In the genomic region with DNA sequence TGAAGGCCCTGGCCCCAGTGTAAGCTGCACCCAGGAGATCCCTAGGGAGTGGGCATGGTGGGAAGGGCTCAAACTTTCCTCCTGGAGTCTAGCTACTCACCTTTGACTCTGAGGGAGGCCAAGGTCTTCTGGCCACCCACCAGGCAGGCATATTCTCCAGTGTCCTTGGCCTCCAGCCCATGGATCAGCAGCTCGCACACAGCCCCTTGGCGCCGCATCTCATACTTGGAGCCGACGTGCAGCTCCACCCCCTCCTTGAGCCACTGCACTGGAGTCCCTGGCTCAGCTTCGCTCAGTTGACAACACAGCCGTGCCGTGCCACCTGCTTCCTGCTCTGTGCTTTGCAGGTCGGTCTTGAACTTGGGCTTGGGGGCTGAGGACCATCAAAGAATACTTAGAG, we compare ENCODE assay signal across 18 mouse cellular contexts.
DNase-seq lines count a peak whose midpoint lies in the region; ATAC-seq and TF ChIP-seq lines count a peak whose summit lies in the region.
"Had no signal": no experiment of that assay in that cellular context is flagged by ENCODE, and none has a peak within 500 bp of the region (broad histone marks: within the 10 kb centered on the region; RNA-seq: fewer than 3 reads in every experiment).

No protein-coding gene starts in this region.

- H3K4me3 ChIP-seq in lung, postnatal 0 days (ENCODE audit: low read depth, low read length), result no peak overlapping the region
- H3K4me3 ChIP-seq in gastrocnemius, adult 2 months, result no peak overlapping the region
- H3K4me3 ChIP-seq: erythroblast, embryonic 14.5 days; left cerebral cortex, adult 2 months; megakaryocyte, embryonic 14.5 days had no signal

- no peaks in the 10 kb centered on the region for H3K27me3 ChIP-seq in lung, postnatal 0 days (replicated peaks; ENCODE audit: insufficient read depth, low read length)

- H3K4me2 ChIP-seq in lung, postnatal 0 days (replicated peaks; ENCODE audit: low read depth, low read length), result no peak overlapping the region
- H3K4me2 ChIP-seq: hindbrain, embryonic 14.5 days had no signal

- no peaks in the 10 kb centered on the region for H3K36me3 ChIP-seq in lung, postnatal 0 days (ENCODE audit: insufficient read depth, low read length)

- intact Hi-C loops in gastrocnemius, adult 2 months (cut with DNase I), result no loop called here
- intact Hi-C loops in heart, postnatal 36 days (cut with DNase I), result no loop called here

- TF ChIP-seq EP300 in lung, postnatal 0 days (IDR thresholded peaks at IDR 0.05), result no peak

- no peak overlapping the region for H3K9ac ChIP-seq in lung, postnatal 0 days (replicated peaks; ENCODE audit: low read depth)
- H3K9ac ChIP-seq: hindbrain, embryonic 14.5 days; liver, postnatal 0 days had no signal

- peak; percentile 36 to 56 for DNase-seq in cerebellum, postnatal 10 days
- peak; percentile 6 for DNase-seq in lung, postnatal 0 days (ENCODE audit: low spot score)
- DNase-seq in lung, postnatal 4 days, result no peak
- DNase-seq in gastrocnemius, adult 2 months, result peak; percentile 91
- peak; percentile 44 to 46 for DNase-seq in heart, postnatal 36 days
- DNase-seq in right cerebral cortex, adult 18-20 months, result no peak
- DNase-seq: cerebellum, postnatal 25 days; liver, postnatal 0 days; thymus, adult 18-20 months had no signal

- no peak overlapping the region for H3K27ac ChIP-seq in lung, postnatal 0 days (ENCODE audit: low read length)
- peak overlapping the region; percentile 74 for H3K27ac ChIP-seq in gastrocnemius, adult 2 months
- H3K27ac ChIP-seq: hindbrain, embryonic 14.5 days; kidney, postnatal 0 days; left cerebral cortex, adult 2 months had no signal

- H3K9me3 ChIP-seq in lung, postnatal 0 days (ENCODE audit: low read length), result no peaks in the 10 kb centered on the region
- H3K9me3 ChIP-seq: megakaryocyte, embryonic 14.5 days had no signal

- TF ChIP-seq CTCF in lung, postnatal 0 days (IDR thresholded peaks at IDR 0.05), result no peak
- no peak for TF ChIP-seq CTCF in gastrocnemius, adult 2 months (IDR thresholded peaks at IDR 0.05)

- 40% methylated on average over 9 of the region's 9 CpGs for WGBS in lung, postnatal 0 days

- H3K4me1 ChIP-seq in lung, postnatal 0 days (ENCODE audit: insufficient read depth, low read depth, low read length), result no peaks in the 10 kb centered on the region

- no peak for ATAC-seq in cerebellum, adult (ENCODE audit: insufficient number of reproducible peaks, low FRiP score, low TSS enrichment)
- ATAC-seq in lung, postnatal 0 days, result no peak
- ATAC-seq in megakaryocyte, adult 5-6 weeks (ENCODE audit: poor library complexity, severe bottlenecking), result no peak
- ATAC-seq: forebrain, embryonic 16.5 days; intestine, embryonic 16.5 days; liver, postnatal 0 days had no signal

Comparison
In these comparisons a context has a peak if more than half of its experiments do, and no peak if none do; other contexts are left out.
1. DNase-seq: peak in cerebellum, postnatal 10 days (2 of 2), lung, postnatal 0 days (single experiment), gastrocnemius, adult 2 months (single experiment) and heart, postnatal 36 days (2 of 2); none in lung, postnatal 4 days (0 of 2) and right cerebral cortex, adult 18-20 months (single experiment).